Mouse (Mus musculus) CH12.LX (cell line): ENCODE measurements around the gene Tdrd12. TPM values are rescaled to one million over a fixed set of nuclear protein-coding genes. Genes with fewer than 3 reads are reported as not detected.
A peak's percentile ranks its signal among the peaks of the same experiment; 100 is the strongest.
"Not testable (repeated sequence)": the region's sequence is repeated elsewhere in the genome, so short reads cannot be mapped to it uniquely, and the experiment has no call there.

ENCODE experiments used
- DNase-seq: peaks from one replicate; pipeline ENCODE4 v3.0.0-alpha.2; 2013; ENCODE audit errors: extremely low read depth
- H3K27ac ChIP-seq: 2 replicates; pipeline ENCODE4 v1.5.1; 2012; ENCODE audit warnings: low read depth, mild to moderate bottlenecking, control low read depth, moderate library complexity; ENCODE audit not compliant: insufficient read depth
- H3K27me3 ChIP-seq: replicated peaks from 2 replicates; pipeline ENCODE3; 2012; ENCODE audit warnings: inconsistent platforms
- H3K36me3 ChIP-seq, 2 experiments: replicated peaks in 1 of 2; 2 replicates each; pipeline versions ENCODE3 to v1.6.1; 2012; ENCODE audit warnings: inconsistent platforms in 1 of 2, low read length in 1 of 2, mild to moderate bottlenecking in 1 of 2, mixed read lengths in 1 of 2, moderate library complexity in 1 of 2; ENCODE audit not compliant: control insufficient read depth in 1 of 2, insufficient read depth in 1 of 2
- H3K4me1 ChIP-seq, 2 experiments: 2 replicates each; pipeline ENCODE4 v1.6.1; 2012; ENCODE audit warnings: inconsistent platforms in 1 of 2, moderate library complexity in 1 of 2; ENCODE audit not compliant: insufficient read depth in 2 of 2, control insufficient read depth in 1 of 2
- H3K4me2 ChIP-seq: 2 replicates; pipeline ENCODE4 v1.6.1; 2012; ENCODE audit warnings: low read depth, mild to moderate bottlenecking, control low read depth; ENCODE audit not compliant: poor library complexity, insufficient read depth, severe bottlenecking
- H3K4me3 ChIP-seq, 3 experiments: fragments of 150-350 bp in 1 of 3; sonication (generic) in 1 of 3; replicated peaks in 1 of 3; 2 replicates each; pipeline versions ENCODE3 to v1.5.1; 2011 to 2012; ENCODE audit warnings: low read depth in 2 of 3, low read length in 2 of 3, mild to moderate bottlenecking in 2 of 3, moderate library complexity in 2 of 3, control low read depth in 1 of 3, improper control_type of control experiment in 1 of 3, inconsistent platforms in 1 of 3, mixed read lengths in 1 of 3; ENCODE audit not compliant: poor library complexity in 1 of 3
- H3K79me2 ChIP-seq: replicated peaks from 2 replicates; pipeline ENCODE4 v1.6.1; 2012; ENCODE audit warnings: mild to moderate bottlenecking, moderate library complexity; ENCODE audit not compliant: control insufficient read depth, poor library complexity, insufficient read depth, severe bottlenecking; ENCODE audit errors: extremely low read depth
- H3K9ac ChIP-seq: 2 replicates; pipeline ENCODE4 v1.6.1; 2012; ENCODE audit warnings: low read depth, mild to moderate bottlenecking, control low read depth, moderate library complexity; ENCODE audit not compliant: insufficient read depth
- H3K9me3 ChIP-seq: replicated peaks from 2 replicates; pipeline ENCODE3; 2012; ENCODE audit warnings: low read length, inconsistent platforms, mixed read lengths
- CHD2 ChIP-seq: IDR thresholded peaks from 2 replicates; pipeline ENCODE4 v1.6.1; 2011; ENCODE audit warnings: low read length, improper control_type of control experiment
- CTCF ChIP-seq, 2 experiments: IDR thresholded peaks in 1 of 2; conservative IDR thresholded peaks in 1 of 2; 2 replicates each; pipeline ENCODE4 v1.5.1; 2011 to 2012; ENCODE audit warnings: low read depth in 2 of 2, low read length in 2 of 2, improper control_type of control experiment in 1 of 2, inconsistent platforms in 1 of 2, mild to moderate bottlenecking in 1 of 2, moderate library complexity in 1 of 2
- ELF1 ChIP-seq: IDR thresholded peaks from 2 replicates; pipeline ENCODE4 v1.6.1; 2014; ENCODE audit warnings: low read depth, mild to moderate bottlenecking, inconsistent platforms, low read length, improper control_type of control experiment
- EP300 ChIP-seq: IDR thresholded peaks from 2 replicates; pipeline ENCODE4 v1.6.1; 2011; ENCODE audit warnings: low read length, improper control_type of control experiment
- ETS1 ChIP-seq: conservative IDR thresholded peaks from 2 replicates; pipeline ENCODE4 v1.6.1; 2012; ENCODE audit warnings: low read depth, mild to moderate bottlenecking, inconsistent platforms, low read length, improper control_type of control experiment, moderate library complexity
- GABPA ChIP-seq: IDR thresholded peaks from 2 replicates; pipeline ENCODE4 v1.6.1; 2012; ENCODE audit warnings: low read depth, low read length, improper control_type of control experiment, inconsistent platforms; ENCODE audit not compliant: insufficient replicate concordance
- HCFC1 ChIP-seq: IDR thresholded peaks from 2 replicates; pipeline ENCODE4 v1.6.1; 2012; ENCODE audit warnings: low read depth, mild to moderate bottlenecking, inconsistent platforms, low read length, improper control_type of control experiment
- IRF4 ChIP-seq: IDR thresholded peaks from 2 replicates; pipeline ENCODE4 v1.6.1; 2014; ENCODE audit warnings: low read depth, mild to moderate bottlenecking, inconsistent platforms, low read length, improper control_type of control experiment
- JUN ChIP-seq: IDR thresholded peaks from 2 replicates; pipeline ENCODE4 v1.6.1; 2011; ENCODE audit warnings: low read depth, mild to moderate bottlenecking, low read length, improper control_type of control experiment, moderate library complexity; ENCODE audit not compliant: insufficient read depth
- MAFK ChIP-seq: IDR thresholded peaks from 2 replicates; pipeline ENCODE4 v1.6.1; 2011; ENCODE audit warnings: low read length, improper control_type of control experiment; ENCODE audit not compliant: insufficient replicate concordance
- MAX ChIP-seq: IDR thresholded peaks from 2 replicates; pipeline ENCODE4 v1.6.1; 2011; ENCODE audit warnings: low read length, improper control_type of control experiment
- MAZ ChIP-seq: IDR thresholded peaks from 2 replicates; pipeline ENCODE4 v1.6.1; 2012; ENCODE audit warnings: low read depth, mild to moderate bottlenecking, inconsistent platforms, low read length, improper control_type of control experiment, moderate library complexity
- MXI1 ChIP-seq: IDR thresholded peaks from 2 replicates; pipeline ENCODE4 v1.6.1; 2011; ENCODE audit warnings: mild to moderate bottlenecking, low read depth, low read length, improper control_type of control experiment
- NELFE ChIP-seq: IDR thresholded peaks from 2 replicates; pipeline ENCODE4 v1.6.1; 2011; ENCODE audit warnings: low read depth, low read length, improper control_type of control experiment
- NRF1 ChIP-seq: IDR thresholded peaks from 2 replicates; pipeline ENCODE4 v1.6.1; 2014; ENCODE audit warnings: low read depth, mild to moderate bottlenecking, inconsistent platforms, low read length, improper control_type of control experiment, moderate library complexity
- PAX5 ChIP-seq: IDR thresholded peaks from 2 replicates; pipeline ENCODE4 v1.6.1; 2012; ENCODE audit warnings: low read length, inconsistent platforms, mixed read lengths
- POLR2AphosphoS2 ChIP-seq: IDR thresholded peaks from 2 replicates; pipeline ENCODE4 v1.6.1; 2011; ENCODE audit warnings: low read depth, low read length, improper control_type of control experiment
- RAD21 ChIP-seq: IDR thresholded peaks from 2 replicates; pipeline ENCODE4 v1.6.1; 2011; ENCODE audit warnings: low read depth, mild to moderate bottlenecking, low read length, improper control_type of control experiment, moderate library complexity
- SIN3A ChIP-seq: IDR thresholded peaks from 2 replicates; pipeline ENCODE4 v1.6.1; 2012; ENCODE audit warnings: low read length, improper control_type of control experiment, inconsistent platforms
- SMC3 ChIP-seq: IDR thresholded peaks from 2 replicates; pipeline ENCODE4 v1.6.1; 2011; ENCODE audit warnings: low read depth, low read length, improper control_type of control experiment
- UBTF ChIP-seq: IDR thresholded peaks from 2 replicates; pipeline ENCODE4 v1.6.1; 2012; ENCODE audit warnings: low read depth, mild to moderate bottlenecking, inconsistent platforms, low read length, improper control_type of control experiment, moderate library complexity
- USF1 ChIP-seq: IDR thresholded peaks from 2 replicates; pipeline ENCODE4 v1.6.1; 2014; ENCODE audit warnings: low read depth, mild to moderate bottlenecking, inconsistent platforms, low read length, improper control_type of control experiment
- ZKSCAN1 ChIP-seq: IDR thresholded peaks from 2 replicates; pipeline ENCODE4 v1.6.1; 2012; ENCODE audit warnings: low read depth, inconsistent platforms, low read length, improper control_type of control experiment, borderline replicate concordance
- ZMIZ1 ChIP-seq: IDR thresholded peaks from 2 replicates; pipeline ENCODE4 v1.6.1; 2012; ENCODE audit warnings: low read depth, mild to moderate bottlenecking, inconsistent platforms, low read length, improper control_type of control experiment
- ZNF384 ChIP-seq: IDR thresholded peaks from 2 replicates; pipeline ENCODE4 v1.6.1; 2012; ENCODE audit warnings: low read depth, low read length, improper control_type of control experiment, inconsistent platforms
- dilution Hi-C: fragments of 300-500 bp; cut with MboI; formaldehyde crosslinking; loops from 2 replicates; pipeline ENCODE4 v1.14.3; 2020; ENCODE audit warnings: low sequenced_read_pairs; ENCODE audit not compliant: extremely low pct_unique_long_range_greater_than_20kb, extremely low pct_ligation_motif_present
- in situ Hi-C: fragments of 300-500 bp; cut with MboI; formaldehyde crosslinking; loops from 3 replicates; pipeline ENCODE4 v1.14.3; 2019; ENCODE audit warnings: low sequenced_read_pairs, low pct_ligation_motif_present, low pct_unique_long_range_greater_than_20kb, mixed read lengths
- polyA plus RNA-seq: library from polyadenylated mRNA; unstranded; fragments of >175 nt; gene quantifications from 2 replicates; pipeline ENCODE4 v1.2.1, GENCODE M21; 2012; ENCODE audit warnings: low read depth; ENCODE audit not compliant: insufficient read length
- total RNA-seq, 2 experiments: library from RNA; depleted of rRNA; stranded (reverse); fragments of 300-350 nt in 1 of 2; fragments of >200 nt in 1 of 2; gene quantifications; 2 replicates each; pipeline ENCODE4 v1.2.3; 2012 to 2014

Gene Tdrd12
- total and polyA plus RNA-seq, 3 experiments = 0.08 to 0.21 (median 0.19) TPM

- Histone ChIP-seq H3K79me2 (no peaks in the 10 kb centered on the region), H3K9ac (no peak overlapping the region), H3K9me3 (peaks cover 2% of the 10 kb centered on the region), H3K27me3 (no peaks in the 10 kb centered on the region), H3K4me1 (no peaks in the 10 kb centered on the region), H3K36me3 (peaks cover 24 to 61% of the 10 kb centered on the region in 2 experiments), H3K4me2 (no peak overlapping the region), H3K4me3 (no peak overlapping the region), H3K27ac (no peak overlapping the region)
- dilution Hi-C loops (no loop called here), in situ Hi-C loops (no loop called here)
- DNase-seq = peak; percentile 76
- TF ChIP-seq MAZ (no peak), EP300 (no peak), SMC3 (peak; percentile 86), MAFK (no peak), ETS1 (no peak), ZNF384 (no peak), CTCF (conservative IDR thresholded peaks at IDR 0.05 in 1 of 2, IDR thresholded peaks at IDR 0.05 in 1 of 2; ENCODE audit: low read depth in 2 of 2, low read length in 2 of 2) (peak; percentile 92 to 94), POLR2AphosphoS2 (no peak), GABPA (no peak), RAD21 (peak; percentile 69), ELF1 (no peak), NRF1 (no peak), ZMIZ1 (no peak), NELFE (no peak)
Measured at GRCm38 (mm10) chr7:35545881-35546280, 8.3 kb upstream of the Tdrd12 start.

GRCm38 (mm10) chr7:35535750-35536512 is 1.6 kb downstream of the Tdrd12 start:
- Histone ChIP-seq H3K36me3 (no peaks in the 10 kb centered on the region), H3K4me1 (peaks cover 0 to 6% of the 10 kb centered on the region in 2 experiments; a peak in 2 of 4 replicates), H3K27ac (no peak overlapping the region), H3K9me3 (no peaks in the 10 kb centered on the region), H3K79me2 (no peaks in the 10 kb centered on the region), H3K4me2 (peak overlapping the region; percentile 21; the same call in 1 of the 2 replicates), H3K9ac (no peak overlapping the region), H3K27me3 (no peaks in the 10 kb centered on the region), H3K4me3 (no peak overlapping the region)
- in situ Hi-C loops (no loop called here), dilution Hi-C loops (no loop called here)
- no peak for DNase-seq
- no peak for TF ChIP-seq SIN3A
- no peak for TF ChIP-seq ZMIZ1
- no peak for TF ChIP-seq IRF4
- no peak for TF ChIP-seq ZKSCAN1
- TF ChIP-seq USF1 = no peak
- no peak for TF ChIP-seq MXI1
- no peak for TF ChIP-seq GABPA
- no peak for TF ChIP-seq JUN
- TF ChIP-seq SMC3 = no peak
- no peak for TF ChIP-seq CHD2
- TF ChIP-seq HCFC1 = no peak
- TF ChIP-seq MAX = no peak
- TF ChIP-seq POLR2AphosphoS2 = no peak
- no peak for TF ChIP-seq EP300
- no peak for TF ChIP-seq UBTF
- no peak for TF ChIP-seq ETS1
- no peak for TF ChIP-seq CTCF (conservative IDR thresholded peaks at IDR 0.05 in 1 of 2, IDR thresholded peaks at IDR 0.05 in 1 of 2; ENCODE audit: low read depth in 2 of 2, low read length in 2 of 2)
- no peak for TF ChIP-seq NRF1
- no peak for TF ChIP-seq RAD21
- TF ChIP-seq PAX5 = no peak

- H3K4me3 ChIP-seq, dilution Hi-C loops, H3K4me1 ChIP-seq, H3K27ac ChIP-seq, DNase-seq, H3K9ac ChIP-seq, H3K27me3 ChIP-seq, H3K9me3 ChIP-seq, H3K36me3 ChIP-seq, H3K4me2 ChIP-seq, H3K79me2 ChIP-seq, in situ Hi-C loops: not testable (repeated sequence)
Measured at GRCm38 (mm10) chr7:35530544-35530943, 7.0 kb downstream of the Tdrd12 start.
